Mouse (Mus musculus) cerebellum, adult 2 months (tissue): Measurements from ENCODE around the gene Pde11a. TPM values are rescaled to one million over a fixed set of nuclear protein-coding genes. Genes with fewer than 3 reads are reported as not detected.
A peak's percentile ranks its signal among the peaks of the same experiment; 100 is the strongest.

Experiments
- DNase-seq, 2 experiments: peaks; one replicate each; pipeline ENCODE4 v3.0.0; 2021
- H3K27ac ChIP-seq: fragments of 200-500 bp; 2 replicates; pipeline ENCODE4 v1.5.1; 2012; ENCODE audit warnings: low read length, control low read depth, inconsistent platforms; ENCODE audit not compliant: insufficient read depth
- H3K27me3 ChIP-seq: fragments of 200-500 bp; 2 replicates; pipeline ENCODE4 v1.6.1; 2012; ENCODE audit warnings: inconsistent platforms, mild to moderate bottlenecking, low read length, moderate library complexity; ENCODE audit not compliant: control insufficient read depth, insufficient read depth
- H3K4me1 ChIP-seq: fragments of 200-500 bp; 2 replicates; pipeline ENCODE4 v1.6.1; 2011; ENCODE audit warnings: low read length; ENCODE audit not compliant: control insufficient read depth, insufficient read depth
- H3K4me3 ChIP-seq: fragments of 200-500 bp; replicated peaks from 2 replicates; pipeline ENCODE3; 2011; ENCODE audit warnings: mild to moderate bottlenecking, low read depth, low read length, control low read depth; ENCODE audit not compliant: insufficient read depth
- CTCF ChIP-seq: fragments of 200-500 bp; IDR thresholded peaks from 2 replicates; pipeline ENCODE4 v1.5.1; 2011; ENCODE audit warnings: low read depth, mild to moderate bottlenecking, control low read depth, low read length, moderate library complexity, borderline replicate concordance; ENCODE audit not compliant: insufficient read depth
- POLR2A ChIP-seq: fragments of 200-500 bp; IDR thresholded peaks from 2 replicates; pipeline ENCODE4 v1.6.1; 2011; ENCODE audit warnings: low read length, control low read depth, borderline replicate concordance; ENCODE audit not compliant: insufficient read depth
- WGBS: fragments of 180-500 bp; shearing (Covaris S2); methylation state at CpG from one replicate; pipeline ENCODE4 v1.1.7; 2018; 5-methylcytosine and 5-hydroxymethylcytosine counted together
- polyA plus RNA-seq: library from polyadenylated mRNA; depleted of rRNA; stranded (reverse); fragments of >200 nt; gene quantifications from 2 replicates; pipeline ENCODE4 v1.2.3, GENCODE M21; 2012

The Pde11a gene
- polyA plus RNA-seq, 1 experiment = 0.79 TPM

- TF ChIP-seq POLR2A = no peak
- TF ChIP-seq CTCF = no peak
- Histone ChIP-seq H3K27me3 (no peaks in the 10 kb centered on the region), H3K4me3 (no peak overlapping the region), H3K4me1 (no peaks in the 10 kb centered on the region), H3K27ac (no peak overlapping the region)
- WGBS = 73% methylated on average over 13 of the region's 13 CpGs
- no peak for DNase-seq
Measured at GRCm38 (mm10) chr2:76368861-76369660, 30.5 kb upstream of the Pde11a start.

GRCm38 (mm10) chr2:76367188-76367922 is 28.8 kb upstream of the Pde11a start:
- Histone ChIP-seq H3K4me1 (no peaks in the 10 kb centered on the region), H3K4me3 (no peak overlapping the region), H3K27ac (no peak overlapping the region), H3K27me3 (no peaks in the 10 kb centered on the region)
- WGBS = 17% methylated on average over 9 of the region's 9 CpGs
- peak; percentile 64 to 82 for DNase-seq
- TF ChIP-seq CTCF (peak; percentile 71; the same call in 1 of the 2 replicates), POLR2A (no peak)

GRCm38 (mm10) chr2:76365811-76366210 is 27.2 kb upstream of the Pde11a start:
- 79% methylated on average over 4 of the region's 4 CpGs for WGBS
- H3K27ac ChIP-seq = no peak overlapping the region
- TF ChIP-seq CTCF (no peak), POLR2A (no peak)
- no peaks in the 10 kb centered on the region for H3K4me1 ChIP-seq
- no peak overlapping the region for H3K4me3 ChIP-seq
- no peaks in the 10 kb centered on the region for H3K27me3 ChIP-seq
- no peak for DNase-seq

GRCm38 (mm10) chr2:76362111-76362510 is 23.5 kb upstream of the Pde11a start:
- no peaks in the 10 kb centered on the region for H3K27me3 ChIP-seq
- TF ChIP-seq POLR2A (no peak), CTCF (peak; percentile 9; the same call in 1 of the 2 replicates)
- no peaks in the 10 kb centered on the region for H3K4me1 ChIP-seq
- H3K4me3 ChIP-seq = no peak overlapping the region
- WGBS = 57% methylated on average over 2 of the region's 2 CpGs
- no peak for DNase-seq
- H3K27ac ChIP-seq = no peak overlapping the region

- 83% methylated on average over 11 of the region's 11 CpGs for WGBS
- H3K27ac ChIP-seq = no peak within 1 kb of the TSS
- H3K4me1 ChIP-seq = no peaks in the 10 kb centered on the region
- no peak within 1 kb of the TSS for H3K4me3 ChIP-seq
- DNase-seq = no peak
- H3K27me3 ChIP-seq = no peaks in the 10 kb centered on the region
- TF ChIP-seq POLR2A (no peak), CTCF (no peak)
Measured at GRCm38 (mm10) chr2:76360226-76360625, 21.7 kb upstream of the Pde11a start, which contains the start of gene Cyct. Gene Cyct (minus strand): TSS chr2:76360450.

- DNase-seq = no peak
- TF ChIP-seq CTCF (no peak), POLR2A (no peak)
- Histone ChIP-seq H3K27me3 (no peaks in the 10 kb centered on the region), H3K4me3 (no peak overlapping the region), H3K4me1 (no peaks in the 10 kb centered on the region), H3K27ac (no peak overlapping the region)
- whole genome bisulfite sequencing = 55% methylated on average over 6 of the region's 6 CpGs
Measured at GRCm38 (mm10) chr2:76347839-76348238, 9.3 kb upstream of the Pde11a start.

- DNase-seq = peak; percentile 28 to 40
- no peak for TF ChIP-seq CTCF
- no peak for TF ChIP-seq POLR2A
- no peaks in the 10 kb centered on the region; the same call in 1 of the 2 replicates for H3K27me3 ChIP-seq
- 22% methylated on average over 9 of the region's 9 CpGs for WGBS
- no peak overlapping the region for H3K4me3 ChIP-seq
- H3K27ac ChIP-seq = no peak overlapping the region
- peaks cover 6% of the 10 kb centered on the region; the same call in 1 of the 2 replicates for H3K4me1 ChIP-seq
Measured at GRCm38 (mm10) chr2:76342146-76342545, 3.6 kb upstream of the Pde11a start.

GRCm38 (mm10) chr2:76334596-76334995 is 4.0 kb downstream of the Pde11a start:
- H3K27ac ChIP-seq = no peak overlapping the region
- H3K27me3 ChIP-seq = no peaks in the 10 kb centered on the region; the same call in 1 of the 2 replicates
- TF ChIP-seq POLR2A = no peak
- no peak for TF ChIP-seq CTCF
- no peaks in the 10 kb centered on the region for H3K4me1 ChIP-seq
- no peak for DNase-seq
- 81% methylated on average over 5 of the region's 5 CpGs for WGBS
- no peak overlapping the region for H3K4me3 ChIP-seq
